Mouse (Mus musculus): ENCODE measurements around the gene Fam71e1.

The Fam71e1 gene

GRCm38 (mm10) chr7:44501563-44502115 lies 5.3 kb downstream of the Fam71e1 start:
- peak; percentile 57 for DNase-seq

DNA sequence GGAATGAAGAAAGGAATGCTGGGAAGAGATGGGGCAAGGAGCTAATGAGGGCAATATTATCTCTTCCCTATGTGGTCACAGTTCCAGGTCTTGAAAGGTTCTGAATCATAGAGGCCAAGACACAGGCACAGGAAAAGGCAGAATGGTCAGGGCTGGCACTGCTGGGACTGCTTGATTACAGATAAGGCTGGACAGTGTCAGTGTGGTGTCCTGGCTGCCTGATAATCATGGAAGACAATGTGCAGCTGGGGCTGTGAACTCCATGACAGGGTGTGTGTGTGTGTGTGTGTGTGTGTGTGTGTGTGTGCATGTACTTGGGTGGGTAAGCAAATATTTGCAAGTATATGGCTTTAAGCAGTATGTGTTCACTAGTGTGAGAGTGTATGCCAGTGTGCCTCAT lies 11.1 kb downstream of the Fam71e1 start:
- no peak for DNase-seq

DNA sequence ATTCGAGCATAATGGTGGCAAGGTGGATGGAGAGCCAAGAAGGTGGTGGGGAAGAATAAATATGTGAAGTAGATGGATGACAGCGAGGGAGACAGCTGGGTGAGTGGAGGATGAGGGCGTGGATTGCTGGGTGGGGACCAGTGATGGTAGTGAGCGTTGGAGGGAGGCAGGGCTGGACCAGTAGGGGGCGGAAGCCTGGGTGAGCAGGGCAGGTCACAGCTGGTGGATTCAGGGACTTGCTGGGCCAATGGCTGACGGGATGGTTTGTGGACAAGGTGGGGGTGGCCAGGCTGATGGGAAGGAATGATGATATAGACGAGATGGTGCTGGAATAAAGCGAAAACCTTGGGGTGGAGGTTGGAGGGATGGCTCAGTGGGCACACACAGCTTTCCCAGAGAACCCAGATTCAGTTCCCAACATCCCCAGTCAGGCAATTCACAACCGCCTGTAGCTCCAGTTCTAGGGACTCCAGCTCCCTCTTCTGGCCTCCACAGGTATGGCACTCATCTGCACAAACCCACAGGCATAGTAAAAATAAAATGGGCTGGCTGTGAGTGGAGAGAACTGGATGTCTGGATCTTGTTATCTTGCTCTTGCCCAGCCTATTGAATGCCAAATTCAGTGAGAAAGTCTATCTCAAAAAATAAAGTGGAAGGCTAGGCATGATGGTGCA lies 23.0 kb downstream of the Fam71e1 start:
- no peak for DNase-seq

DNA sequence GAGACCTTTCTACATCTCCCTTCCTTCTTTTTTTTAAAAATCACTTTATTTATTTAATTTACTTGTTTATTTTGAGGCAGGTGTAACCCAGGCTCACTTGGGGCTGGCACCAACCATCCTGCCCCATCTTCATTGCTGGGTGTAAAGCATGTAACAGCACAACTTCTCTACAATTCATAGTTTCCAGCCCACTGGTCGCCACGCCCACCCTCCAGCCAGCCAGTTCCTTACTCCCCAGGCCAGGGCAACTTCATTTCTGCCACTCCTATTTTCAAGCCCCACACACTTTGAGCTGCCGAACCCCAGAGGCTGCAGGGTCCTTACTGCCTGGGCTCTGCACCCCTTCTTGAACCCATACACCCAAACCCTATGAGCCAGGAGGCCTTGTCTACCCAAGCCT lies 24.6 kb downstream of the Fam71e1 start:
- DNase-seq = no peak

GRCm38 (mm10) chr7:44521710-44522109 lies 25.3 kb downstream of the Fam71e1 start:
- DNase-seq = no peak

GRCm38 (mm10) chr7:44523056-44523455 lies 26.7 kb downstream of the Fam71e1 start:
- DNase-seq = no peak

- no peak for DNase-seq
Measured at GRCm38 (mm10) chr7:44524502-44524901, 28.1 kb downstream of the Fam71e1 start, which contains the start of gene Mybpc2. Gene Mybpc2 (minus strand): TSS chr7:44524656.

- DNase-seq = peak; percentile 52
Measured at GRCm38 (mm10) chr7:44525126-44525832, 28.9 kb downstream of the Fam71e1 start.

- no peak for DNase-seq
Measured at GRCm38 (mm10) chr7:44526414-44527154, 30.2 kb downstream of the Fam71e1 start.

DNA sequence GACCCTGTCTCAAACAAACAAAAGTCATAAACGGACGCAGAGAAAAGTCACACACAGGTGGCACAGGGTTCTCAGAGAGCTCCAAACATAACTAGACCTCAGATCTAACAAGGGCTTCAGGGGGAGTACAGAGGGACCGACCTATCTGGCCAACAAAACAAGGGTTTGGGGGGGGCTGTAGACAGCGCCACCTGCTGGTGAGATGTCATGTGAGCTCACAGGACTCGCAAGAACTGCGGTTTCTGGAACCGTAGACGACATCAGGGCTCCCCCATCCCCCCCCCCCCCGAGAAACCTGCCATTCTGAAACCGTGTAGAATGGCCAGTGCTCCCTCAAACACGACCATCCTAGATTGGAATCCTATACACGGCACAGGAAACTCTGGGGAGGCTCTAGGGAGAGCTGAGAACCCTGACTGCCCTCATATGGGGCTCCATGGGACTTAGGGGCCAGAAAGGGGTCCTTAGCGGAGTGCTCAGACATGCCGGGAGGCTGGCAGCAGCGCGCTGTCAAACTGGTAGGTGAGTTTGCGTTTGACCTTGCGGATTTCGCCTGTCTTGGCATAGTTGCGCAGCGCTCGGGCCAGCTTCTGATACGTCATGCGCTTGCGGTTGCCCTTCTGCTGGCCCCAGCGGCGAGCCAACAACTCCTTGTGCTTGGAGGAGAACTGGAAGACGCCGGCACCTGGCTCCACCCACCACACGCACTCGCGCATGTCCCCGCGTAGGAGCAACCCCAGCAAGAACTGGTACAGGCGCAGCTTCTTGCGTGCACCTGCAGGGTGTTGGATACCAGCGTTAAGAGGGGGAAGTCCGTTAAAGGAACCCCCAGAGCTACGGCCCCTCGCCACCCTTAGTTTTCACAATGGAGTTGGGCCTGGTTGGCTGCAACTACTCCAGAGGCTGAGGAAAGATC lies 31.4 kb downstream of the Fam71e1 start:
- DNase-seq = peak; percentile 81

DNA sequence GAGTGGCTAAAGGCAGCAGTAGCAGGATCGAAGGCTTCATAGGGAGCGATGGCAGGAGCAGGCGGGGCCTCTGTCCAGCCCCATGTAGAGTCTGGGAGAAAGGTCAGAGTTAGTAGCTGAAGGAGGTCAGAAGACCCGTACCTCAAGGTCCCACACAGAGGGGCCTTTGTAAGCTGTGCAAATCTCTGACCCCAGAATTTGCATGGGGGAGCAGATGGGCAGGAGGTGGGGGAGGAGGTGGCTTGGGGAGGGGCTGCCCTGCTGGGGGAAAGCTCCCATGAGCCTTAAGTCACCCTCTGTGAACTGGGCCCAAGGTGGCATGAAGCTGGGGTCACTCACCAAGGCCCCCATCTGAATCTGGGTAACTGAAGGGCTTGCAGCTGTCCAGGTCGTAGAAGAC lies 33.1 kb downstream of the Fam71e1 start:
- DNase-seq = no peak

DNA sequence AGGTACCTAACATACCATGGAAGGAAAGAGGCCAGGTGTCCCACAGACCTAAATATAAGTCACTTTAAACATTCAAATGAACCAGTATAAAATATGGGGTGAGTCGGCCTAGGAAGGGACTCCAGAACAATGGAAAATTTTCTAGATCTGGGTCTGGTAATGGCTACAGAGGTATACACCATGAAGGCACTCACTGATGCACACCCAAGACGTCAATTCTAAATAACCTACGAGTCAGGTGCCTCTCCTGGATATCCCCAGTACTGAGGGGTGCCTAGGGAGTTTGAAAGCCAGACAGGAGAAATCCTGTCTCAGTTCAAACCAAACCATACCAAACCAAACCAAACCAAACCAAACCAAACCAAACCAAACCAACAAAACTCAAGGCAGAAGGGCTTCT lies 34.1 kb downstream of the Fam71e1 start:
- no peak for DNase-seq

- no peak for DNase-seq
Measured at GRCm38 (mm10) chr7:44531207-44531606, 34.8 kb downstream of the Fam71e1 start.

- no peak for DNase-seq
Measured at GRCm38 (mm10) chr7:44531946-44532732, 35.8 kb downstream of the Fam71e1 start, which contains the start of gene Spib. Gene Spib (minus strand): TSS chr7:44532071.

GRCm38 (mm10) chr7:44532918-44533745 lies 36.8 kb downstream of the Fam71e1 start:
- no peak for DNase-seq

DNA sequence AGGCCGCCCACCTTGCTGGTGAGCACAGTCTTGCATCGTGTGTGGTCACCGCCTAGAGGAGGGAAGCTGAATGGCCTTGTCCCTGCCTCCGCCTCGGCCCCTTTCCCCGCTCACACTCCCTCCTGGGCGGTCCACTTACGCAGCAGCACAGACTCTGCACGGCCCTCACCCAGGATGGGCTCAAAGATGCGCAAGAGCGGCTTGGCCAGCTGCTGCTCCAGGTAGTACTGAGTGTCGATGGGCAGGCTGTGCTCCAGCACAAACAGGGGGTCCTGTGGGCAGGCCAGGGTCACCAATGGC lies 37.3 kb downstream of the Fam71e1 start:
- no peak for DNase-seq

- DNase-seq = no peak
Measured at GRCm38 (mm10) chr7:44534242-44534641, 37.9 kb downstream of the Fam71e1 start.

DNA sequence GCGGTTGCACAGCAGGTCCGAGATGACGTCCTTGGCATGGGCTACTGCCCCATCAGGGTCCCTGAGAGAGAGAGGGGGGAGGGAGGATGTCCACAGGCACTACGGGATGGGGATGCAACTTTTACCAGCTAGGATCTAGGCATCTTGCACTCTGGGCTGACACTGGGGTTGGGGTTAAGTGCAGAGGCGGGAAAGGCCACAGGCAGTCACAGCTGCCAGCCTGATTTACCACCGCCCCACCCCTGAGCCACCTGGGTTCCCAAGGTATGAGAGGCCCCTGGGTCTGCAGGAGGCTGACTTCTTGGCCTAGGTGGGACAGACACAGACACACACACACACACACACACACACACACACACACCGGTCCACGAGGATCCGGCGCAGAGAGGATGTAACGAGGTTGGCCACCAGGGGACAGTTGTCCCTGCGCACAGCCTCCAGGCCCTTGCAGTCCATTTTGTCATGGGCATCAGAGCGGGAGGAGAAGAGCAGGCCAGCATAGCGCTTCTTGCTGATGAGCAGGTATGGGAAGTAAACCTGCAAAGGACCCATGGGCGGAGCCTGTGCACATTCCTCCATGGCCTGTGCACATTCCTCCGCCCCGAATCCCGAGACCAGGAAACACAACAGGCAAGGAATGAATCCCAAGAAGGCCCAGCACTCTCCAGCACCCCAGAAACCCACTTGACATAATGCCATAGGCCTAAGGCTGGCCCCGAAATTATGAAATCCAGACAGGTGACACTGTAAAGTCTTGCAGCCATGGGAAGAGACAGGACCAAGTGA lies 38.5 kb downstream of the Fam71e1 start:
- no peak for DNase-seq

- DNase-seq = no peak
Measured at GRCm38 (mm10) chr7:44535657-44536589, 39.5 kb downstream of the Fam71e1 start.

Measured in layer of hippocampus, adult 9-11 months (tissue).